Mouse (Mus musculus) embryonic facial prominence, embryonic 15.5 days (tissue): ENCODE measurements around the gene Fermt2. TPM values are rescaled to one million over a fixed set of nuclear protein-coding genes. Genes with fewer than 3 reads are reported as not detected.
"Not testable (repeated sequence)": the region's sequence is repeated elsewhere in the genome, so short reads cannot be mapped to it uniquely, and the experiment has no call there.

Experiments
- ATAC-seq: fragments of 200-750 bp; cut with Nextera tagmentation; 2 replicates; pipeline ENCODE4 v1.8.0; 2017; ENCODE audit warnings: low read depth, moderate TSS enrichment; ENCODE audit not compliant: insufficient number of reproducible peaks, low FRiP score, low TSS enrichment
- H3K27ac ChIP-seq: fragments of 300-500 bp; sonication (generic); replicated peaks from 2 replicates; pipeline ENCODE4 v1.5.1; 2015; ENCODE audit warnings: mild to moderate bottlenecking, inconsistent platforms
- H3K27me3 ChIP-seq: fragments of 300-500 bp; sonication (generic); 2 replicates; pipeline ENCODE4 v1.6.1; 2015; ENCODE audit warnings: inconsistent platforms
- H3K36me3 ChIP-seq: fragments of 300-500 bp; sonication (generic); 2 replicates; pipeline ENCODE4 v1.6.1; 2015; ENCODE audit warnings: mild to moderate bottlenecking, inconsistent platforms
- H3K4me1 ChIP-seq: fragments of 300-500 bp; sonication (generic); 2 replicates; pipeline ENCODE4 v1.6.1; 2015; ENCODE audit warnings: inconsistent platforms
- H3K4me2 ChIP-seq: fragments of 300-500 bp; sonication (generic); replicated peaks from 2 replicates; pipeline ENCODE4 v1.6.1; 2015; ENCODE audit warnings: mild to moderate bottlenecking, inconsistent platforms
- H3K4me3 ChIP-seq: fragments of 300-500 bp; sonication (generic); replicated peaks from 2 replicates; pipeline ENCODE4 v1.5.1; 2015; ENCODE audit warnings: mild to moderate bottlenecking, inconsistent platforms
- H3K9ac ChIP-seq: fragments of 300-500 bp; sonication (generic); 2 replicates; pipeline ENCODE4 v1.6.1; 2015; ENCODE audit warnings: inconsistent platforms
- H3K9me3 ChIP-seq: fragments of 300-500 bp; sonication (generic); replicated peaks from 2 replicates; pipeline ENCODE4 v1.6.1; 2016; ENCODE audit warnings: inconsistent platforms
- WGBS: fragments of 180-500 bp; shearing (Covaris S2); methylation state at CpG from one replicate; pipeline ENCODE4 v1.1.7; 2015; 5-methylcytosine and 5-hydroxymethylcytosine counted together
- polyA plus RNA-seq: library from polyadenylated mRNA; unstranded; fragments of >200 nt; fragmentation: Nextera tagmentation; extraction: Ambion mirVana; gene quantifications from 2 replicates; pipeline ENCODE4 v1.2.1, GENCODE M21; 2015

Gene Fermt2
- polyA plus RNA-seq, 1 experiment from 2014 or later, result 136 TPM

DNA sequence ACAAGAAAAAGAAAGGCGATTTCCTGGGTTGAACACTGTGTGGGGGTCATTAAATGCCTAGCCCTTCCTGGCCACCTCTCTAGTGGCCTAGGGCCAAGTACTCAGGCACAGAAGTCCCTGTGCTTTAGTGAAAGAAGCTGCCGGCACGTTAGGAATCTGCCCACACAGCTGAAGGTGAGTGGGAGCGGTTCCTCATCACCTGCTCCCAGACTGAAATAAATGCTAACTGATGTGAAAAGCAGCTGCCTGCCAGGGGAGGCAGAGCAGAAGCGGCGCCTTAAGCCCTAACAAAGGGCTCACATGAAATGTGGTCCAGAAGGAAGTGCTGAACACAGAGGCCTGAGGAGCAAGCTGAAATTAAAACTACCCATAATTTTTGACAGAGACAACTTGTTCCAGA, 22.9 kb downstream of the Fermt2 start:
- Histone ChIP-seq H3K9ac (no peak overlapping the region), H3K4me2 (no peak overlapping the region), H3K27ac (peak overlapping the region; percentile 56), H3K4me3 (no peak overlapping the region), H3K36me3 (0 out of 2 replicates have a peak, but pooled peaks cover 4% of the 10 kb centered on the region), H3K27me3 (no peaks in the 10 kb centered on the region), H3K4me1 (peaks cover 35% of the 10 kb centered on the region), H3K9me3 (no peaks in the 10 kb centered on the region)
- ATAC-seq, result peak; percentile 34
- 13% methylated on average over 6 of the region's 6 CpGs for WGBS

DNA sequence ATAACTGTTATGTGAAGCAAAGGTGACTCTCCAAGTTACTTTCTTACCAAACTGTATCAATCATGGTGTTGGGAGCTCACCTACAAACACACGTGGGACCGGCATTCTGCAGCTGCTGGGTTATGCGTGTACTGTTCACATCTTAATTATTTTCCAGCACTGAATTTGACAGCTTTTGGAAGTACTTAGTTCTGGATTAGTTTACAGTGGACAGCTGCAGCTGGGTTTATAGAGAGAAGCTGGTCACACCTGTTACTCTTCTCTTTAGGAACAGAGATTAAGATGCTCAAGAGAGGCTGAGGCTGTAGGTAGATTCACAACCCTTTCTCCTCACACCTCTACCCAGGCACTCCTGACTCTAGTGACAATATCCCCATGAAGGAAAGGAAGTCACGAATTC, 23.8 kb downstream of the Fermt2 start:
- Histone ChIP-seq H3K36me3 (0 out of 2 replicates have a peak, but pooled peaks cover 4% of the 10 kb centered on the region), H3K9ac (no peak overlapping the region), H3K27me3 (no peaks in the 10 kb centered on the region), H3K9me3 (no peaks in the 10 kb centered on the region), H3K4me3 (no peak overlapping the region), H3K4me1 (peaks cover 35% of the 10 kb centered on the region), H3K27ac (no peak overlapping the region), H3K4me2 (no peak overlapping the region)
- WGBS, result 78% methylated on average over 4 of the region's 4 CpGs
- ATAC-seq, result no peak

DNA sequence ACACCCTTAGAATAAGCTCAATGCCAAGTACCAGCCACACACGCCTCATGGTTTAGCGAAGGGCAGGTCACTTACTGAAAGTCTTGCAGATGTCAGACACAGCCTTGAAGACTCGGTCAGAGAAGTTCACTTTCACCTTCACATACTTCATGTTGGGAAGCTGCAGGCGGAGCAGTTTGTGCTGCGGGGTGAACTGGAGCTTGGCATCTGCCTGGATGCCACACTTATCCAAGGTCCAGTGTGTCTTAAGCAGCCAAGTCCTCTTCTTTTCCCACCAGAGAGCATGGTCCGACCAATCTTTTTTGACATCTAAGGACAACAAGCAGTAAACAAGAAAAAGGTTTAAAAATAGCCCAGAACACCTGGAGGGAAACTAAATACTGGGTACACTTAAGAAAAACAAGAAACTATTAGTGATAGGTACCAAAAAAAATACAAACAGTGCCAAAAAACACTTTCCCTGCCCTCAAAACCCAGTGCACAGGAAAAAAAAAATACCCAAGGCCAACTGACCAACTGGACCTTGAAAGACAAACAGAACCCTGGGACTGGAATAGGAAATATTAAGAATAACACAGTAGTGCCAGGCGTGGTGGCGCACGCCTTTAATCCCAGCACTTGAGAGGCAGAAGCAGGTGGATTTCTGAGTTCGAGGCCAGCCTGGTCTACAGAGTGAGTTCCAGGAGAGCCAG, 25.4 kb downstream of the Fermt2 start:
- no peak for ATAC-seq
- Histone ChIP-seq H3K36me3 (0 out of 2 replicates have a peak, but pooled peaks cover 9% of the 10 kb centered on the region), H3K27ac (no peak overlapping the region), H3K27me3 (no peaks in the 10 kb centered on the region), H3K4me2 (no peak overlapping the region), H3K4me1 (peaks cover 30% of the 10 kb centered on the region), H3K9me3 (no peaks in the 10 kb centered on the region), H3K9ac (no peak overlapping the region), H3K4me3 (no peak overlapping the region)
- 87% methylated on average over 10 of the region's 10 CpGs for WGBS

DNA sequence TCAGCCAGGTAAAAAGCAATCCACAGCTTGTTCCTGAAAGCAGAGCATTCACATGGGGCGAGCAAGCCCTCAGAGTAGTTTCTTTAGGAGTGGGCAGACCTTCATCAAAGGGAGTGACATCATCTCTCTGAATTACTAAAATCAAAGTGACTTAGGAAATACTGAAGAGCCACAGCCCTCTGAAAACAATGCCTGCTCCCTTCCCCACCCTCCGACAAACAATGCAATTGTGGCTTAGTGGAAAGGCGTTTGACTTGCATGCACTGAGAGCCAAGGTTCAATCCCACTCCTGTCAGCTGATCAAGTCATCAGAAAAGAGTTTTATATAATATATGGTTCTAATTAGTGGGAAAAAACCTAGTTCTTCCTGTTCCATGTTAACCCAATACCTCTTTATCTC, 26.0 kb downstream of the Fermt2 start:
- H3K36me3 ChIP-seq, result 0 out of 2 replicates have a peak, but pooled peaks cover 9% of the 10 kb centered on the region
- 62% methylated on average over 3 of the region's 3 CpGs for WGBS
- no peaks in the 10 kb centered on the region for H3K27me3 ChIP-seq
- no peak for ATAC-seq
- H3K27ac ChIP-seq, result no peak overlapping the region
- H3K4me1 ChIP-seq, result peaks cover 26% of the 10 kb centered on the region
- H3K9ac ChIP-seq, result no peak overlapping the region
- no peak overlapping the region for H3K4me3 ChIP-seq
- no peak overlapping the region for H3K4me2 ChIP-seq
- no peaks in the 10 kb centered on the region for H3K9me3 ChIP-seq

DNA sequence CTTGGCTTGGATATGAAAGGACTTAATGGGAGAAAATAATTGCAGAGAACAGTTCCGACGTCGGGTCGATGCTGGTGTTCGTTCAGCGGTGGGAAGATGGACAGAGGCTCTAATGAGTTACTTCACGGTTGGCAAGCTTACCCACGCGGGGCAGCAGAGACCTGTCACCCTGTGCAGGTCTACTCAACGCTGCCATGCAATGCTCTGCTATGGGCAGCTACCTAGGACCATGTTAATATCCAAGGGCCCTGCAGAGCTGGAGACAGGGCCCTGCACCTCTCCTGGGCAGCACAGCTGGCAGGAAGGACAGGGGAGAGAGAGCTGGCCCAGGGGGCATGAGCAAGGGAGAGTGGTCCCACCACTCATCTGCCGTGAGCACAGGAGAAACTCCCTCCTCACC, 29.9 kb downstream of the Fermt2 start:
- 91% methylated on average over 11 of the region's 11 CpGs for WGBS
- no peaks in the 10 kb centered on the region for H3K4me1 ChIP-seq
- H3K27me3 ChIP-seq, result no peaks in the 10 kb centered on the region
- H3K36me3 ChIP-seq, result 0 out of 2 replicates have a peak, but pooled peaks cover 12% of the 10 kb centered on the region
- no peak overlapping the region for H3K4me2 ChIP-seq
- no peak overlapping the region for H3K27ac ChIP-seq
- H3K9ac ChIP-seq, result no peak overlapping the region
- H3K4me3 ChIP-seq, result no peak overlapping the region
- no peaks in the 10 kb centered on the region for H3K9me3 ChIP-seq
- no peak for ATAC-seq

DNA sequence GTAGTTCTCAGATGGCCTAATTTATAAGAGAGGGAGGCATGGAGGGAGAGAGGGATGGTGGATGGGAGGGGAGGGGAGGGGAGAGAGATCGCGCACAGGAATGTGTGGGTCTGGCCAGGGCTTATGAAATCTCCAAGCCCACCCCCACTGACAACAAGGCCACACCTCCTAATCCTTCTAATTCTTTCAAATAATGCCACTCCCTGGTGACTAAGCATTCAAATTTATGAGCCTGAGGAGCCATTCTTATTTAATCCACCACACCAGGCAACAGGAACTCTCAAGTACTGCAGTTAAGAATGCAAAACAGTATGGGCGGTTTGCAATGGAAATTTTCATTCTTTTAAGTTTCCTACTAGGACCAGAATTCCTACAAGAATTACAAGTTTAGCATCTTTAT, 32.8 kb downstream of the Fermt2 start:
- Histone ChIP-seq H3K4me3 (no peak overlapping the region), H3K4me1 (no peaks in the 10 kb centered on the region), H3K27ac (no peak overlapping the region), H3K36me3 (peaks cover 12% of the 10 kb centered on the region; the same call in 1 of the 2 replicates), H3K9ac (no peak overlapping the region), H3K4me2 (no peak overlapping the region), H3K9me3 (no peaks in the 10 kb centered on the region), H3K27me3 (no peaks in the 10 kb centered on the region)
- no peak for ATAC-seq
- 91% methylated on average over 3 of the region's 3 CpGs for WGBS

DNA sequence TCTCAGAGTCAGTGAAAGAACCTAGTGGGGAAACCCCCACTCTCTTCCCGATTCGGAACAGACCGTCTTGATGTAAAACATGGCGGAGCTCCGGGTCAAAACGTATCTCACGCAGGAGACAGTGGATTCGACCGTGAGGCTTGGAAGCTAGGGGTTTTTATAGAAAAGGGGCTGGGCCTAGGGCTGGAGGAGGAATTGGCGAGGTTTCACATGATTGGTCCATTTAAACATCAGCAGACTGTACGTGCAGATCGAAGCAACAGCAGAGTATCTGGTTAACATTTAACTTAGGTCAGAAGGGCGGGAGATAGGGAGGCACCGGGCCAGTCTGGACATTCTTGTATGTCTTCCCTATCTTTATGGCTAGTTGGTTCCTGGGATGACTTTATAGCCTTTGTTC, 34.1 kb downstream of the Fermt2 start:
- 92% methylated on average over 14 of the region's 14 CpGs for WGBS
- H3K9me3 ChIP-seq, ATAC-seq: not testable (repeated sequence)

DNA sequence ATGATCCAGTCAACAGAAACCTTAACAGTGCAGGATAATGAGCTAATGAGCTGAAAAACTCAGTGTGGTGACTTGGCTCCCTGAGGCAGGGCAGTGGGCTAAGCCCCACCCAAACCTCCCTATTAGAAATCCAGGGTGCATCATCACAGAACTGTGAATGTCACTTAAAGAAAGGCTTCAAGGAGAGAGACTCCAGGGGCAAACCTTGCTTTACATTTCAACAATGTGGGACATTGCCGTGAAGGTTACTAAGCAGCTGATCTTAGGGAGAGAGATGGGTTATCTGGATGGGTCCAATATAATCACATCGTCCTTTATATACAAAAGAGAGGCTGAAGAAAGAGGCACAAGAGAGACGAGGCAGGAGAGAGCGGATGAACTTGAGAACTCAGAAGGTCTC, 36.0 kb downstream of the Fermt2 start:
- Histone ChIP-seq H3K9me3 (no peaks in the 10 kb centered on the region), H3K4me3 (no peak overlapping the region), H3K4me2 (no peak overlapping the region), H3K9ac (no peak overlapping the region), H3K4me1 (no peaks in the 10 kb centered on the region), H3K27me3 (no peaks in the 10 kb centered on the region), H3K27ac (no peak overlapping the region), H3K36me3 (peaks cover 7% of the 10 kb centered on the region; the same call in 1 of the 2 replicates)
- no peak for ATAC-seq
- WGBS, result 96% methylated on average over 4 of the region's 4 CpGs

More for the DNA sequence above, 34.1 kb downstream of the Fermt2 start:
- not testable (repeated sequence) for H3K27ac ChIP-seq, H3K9ac ChIP-seq, H3K4me2 ChIP-seq, H3K27me3 ChIP-seq, H3K4me1 ChIP-seq, H3K4me3 ChIP-seq
- H3K36me3 ChIP-seq, result peaks cover 12% of the 10 kb centered on the region; the same call in 1 of the 2 replicates

DNA sequence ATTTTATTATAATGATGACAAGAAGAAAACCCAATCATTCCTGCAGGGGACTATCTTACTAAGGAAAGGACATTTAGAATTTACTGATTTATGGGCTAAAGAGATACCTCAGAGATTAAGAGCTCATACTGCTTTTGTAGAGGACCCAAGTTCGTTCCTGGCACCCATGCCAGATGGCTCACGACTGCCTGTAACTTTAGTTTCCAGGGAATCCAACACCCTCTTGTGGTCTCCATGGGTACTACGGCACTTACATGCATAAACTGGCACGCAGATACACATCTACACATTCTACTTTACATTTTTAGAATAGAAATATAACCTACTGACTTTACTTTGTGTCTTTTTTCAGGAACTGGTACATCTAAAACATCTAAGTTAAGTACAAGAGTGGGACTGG, 37.2 kb downstream of the Fermt2 start:
- Histone ChIP-seq H3K4me1 (no peaks in the 10 kb centered on the region), H3K27ac (no peak overlapping the region), H3K36me3 (peaks cover 7% of the 10 kb centered on the region; the same call in 1 of the 2 replicates), H3K4me2 (no peak overlapping the region), H3K9me3 (no peaks in the 10 kb centered on the region), H3K4me3 (no peak overlapping the region), H3K9ac (no peak overlapping the region), H3K27me3 (no peaks in the 10 kb centered on the region)
- no peak for ATAC-seq
- WGBS, result 97% methylated on average over 4 of the region's 4 CpGs

DNA sequence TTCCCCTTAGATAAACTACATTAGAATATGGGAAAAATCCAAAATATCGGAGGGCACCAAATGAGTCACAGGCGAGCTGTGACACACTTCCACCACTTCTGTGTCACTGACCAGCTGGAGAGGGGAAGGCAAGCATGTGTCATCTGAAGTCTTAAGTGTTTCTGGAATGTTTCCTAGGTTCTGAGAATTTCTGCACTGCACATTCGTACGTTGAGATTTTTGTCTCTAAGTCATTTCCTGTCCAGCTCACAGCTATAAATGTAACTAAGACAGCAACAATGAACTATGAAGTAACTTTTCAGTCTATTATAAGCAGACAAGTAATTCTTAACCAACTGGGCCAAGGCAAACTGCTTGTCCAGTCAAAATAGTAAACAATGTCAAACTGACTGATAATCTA, 37.9 kb downstream of the Fermt2 start:
- Histone ChIP-seq H3K9me3 (no peaks in the 10 kb centered on the region), H3K4me3 (no peak overlapping the region), H3K4me2 (no peak overlapping the region), H3K9ac (no peak overlapping the region), H3K36me3 (peaks cover 7% of the 10 kb centered on the region; the same call in 1 of the 2 replicates), H3K27me3 (no peaks in the 10 kb centered on the region), H3K4me1 (no peaks in the 10 kb centered on the region), H3K27ac (no peak overlapping the region)
- no peak for ATAC-seq
- WGBS, result 63% methylated on average over 4 of the region's 4 CpGs

DNA sequence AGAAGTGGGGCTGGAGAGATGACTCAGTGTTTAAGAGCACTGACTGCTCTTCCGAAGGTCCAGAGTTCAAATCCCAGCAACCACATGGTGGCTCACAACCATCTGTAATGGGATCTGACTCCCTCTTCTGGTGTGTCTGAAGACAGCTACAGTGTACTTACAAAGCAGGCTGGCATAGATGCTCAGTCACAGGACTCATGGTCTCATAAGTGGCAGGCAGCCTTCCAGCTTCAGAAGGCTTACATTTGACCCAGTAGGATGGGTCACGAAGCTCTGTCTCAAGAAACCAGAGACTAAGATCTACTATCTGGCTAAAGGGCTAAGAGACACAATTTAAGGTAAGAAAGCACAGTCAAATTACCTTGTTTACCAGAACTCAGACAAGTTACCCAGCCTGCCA, 42.7 kb downstream of the Fermt2 start:
- WGBS, result 98% methylated on average over 2 of the region's 2 CpGs
- not testable (repeated sequence) for H3K36me3 ChIP-seq, ATAC-seq, H3K4me3 ChIP-seq, H3K4me1 ChIP-seq, H3K27me3 ChIP-seq, H3K9ac ChIP-seq, H3K4me2 ChIP-seq, H3K27ac ChIP-seq, H3K9me3 ChIP-seq

DNA sequence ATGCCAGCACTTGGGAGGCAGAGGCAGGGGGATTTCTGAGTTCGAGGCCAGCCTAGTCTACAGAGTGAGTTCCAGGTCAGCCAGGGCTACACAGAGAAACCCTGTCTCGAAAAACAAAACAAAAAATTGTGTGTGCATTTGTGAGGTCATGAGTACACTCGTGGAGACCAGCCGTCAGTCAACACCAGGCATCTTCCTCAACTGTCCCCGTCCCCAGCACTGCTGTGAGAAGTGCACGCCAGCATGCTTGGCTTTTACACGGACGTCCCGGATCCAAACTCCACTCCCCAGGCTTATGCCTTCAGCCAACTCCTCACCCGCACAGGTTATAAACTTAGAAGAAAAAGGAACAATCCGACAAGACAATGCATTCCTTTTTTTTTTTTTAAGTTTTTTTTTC, 46.6 kb downstream of the Fermt2 start:
- H3K36me3 ChIP-seq, result peaks cover 23% of the 10 kb centered on the region
- not testable (repeated sequence) for H3K27me3 ChIP-seq, H3K27ac ChIP-seq, H3K4me2 ChIP-seq, H3K4me1 ChIP-seq, ATAC-seq, H3K9me3 ChIP-seq, H3K9ac ChIP-seq, H3K4me3 ChIP-seq
- WGBS, result 96% methylated on average over 11 of the region's 11 CpGs
